Mouse (Mus musculus): ENCODE results near the gene Gramd2. TPM values are rescaled to one million over a fixed set of nuclear protein-coding genes. Genes with fewer than 3 reads are reported as not detected.

Gramd2 gene
- total and polyA plus RNA-seq, 2 experiments, result 0.06 TPM; not detected in 1

GRCm38 (mm10) chr9:59664664-59665256, 15.2 kb upstream of the Gramd2 start:
- Histone ChIP-seq H3K27me3 (ENCODE audit: control insufficient read depth, insufficient read depth, low read length) (peaks cover 10% of the 10 kb centered on the region; the same call in 1 of the 2 replicates), H3K27ac (replicated peaks; ENCODE audit: insufficient read depth, low read depth, low read length) (no peak overlapping the region), H3K79me2 (ENCODE audit: control insufficient read depth, insufficient read depth, low read length) (no peaks in the 10 kb centered on the region), H3K4me3 (ENCODE audit: insufficient read depth, low read depth, low read length) (no peak overlapping the region), H3K4me1 (ENCODE audit: control insufficient read depth, insufficient read depth, low read length) (no peaks in the 10 kb centered on the region; the same call in 1 of the 2 replicates), H3K9ac (ENCODE audit: low read depth, low read length) (no peak overlapping the region), H3K36me3 (ENCODE audit: control insufficient read depth, insufficient read depth, low read length) (no peaks in the 10 kb centered on the region)
- DNase-seq (ENCODE audit: extremely low read depth, low read depth, low spot score), result peak; percentile 40
- WGBS, result 67% methylated on average over 4 of the region's 4 CpGs
- TF ChIP-seq POLR2A (IDR thresholded peaks at IDR 0.05; ENCODE audit: extremely low read depth, insufficient read depth, low read length) (no peak), CTCF (IDR thresholded peaks at IDR 0.05; ENCODE audit: low read depth, low read length) (no peak)

- no peaks in the 10 kb centered on the region for H3K79me2 ChIP-seq (ENCODE audit: control insufficient read depth, insufficient read depth, low read length)
- no peak for DNase-seq (ENCODE audit: extremely low read depth, low read depth, low spot score)
- H3K4me1 ChIP-seq (ENCODE audit: control insufficient read depth, insufficient read depth, low read length), result no peaks in the 10 kb centered on the region; the same call in 1 of the 2 replicates
- WGBS, result 92% methylated on average over 8 of the region's 8 CpGs
- no peak overlapping the region for H3K4me3 ChIP-seq (ENCODE audit: insufficient read depth, low read depth, low read length)
- no peak overlapping the region for H3K9ac ChIP-seq (ENCODE audit: low read depth, low read length)
- no peak overlapping the region for H3K27ac ChIP-seq (replicated peaks; ENCODE audit: insufficient read depth, low read depth, low read length)
- peaks cover 10% of the 10 kb centered on the region; the same call in 1 of the 2 replicates for H3K27me3 ChIP-seq (ENCODE audit: control insufficient read depth, insufficient read depth, low read length)
- no peaks in the 10 kb centered on the region for H3K36me3 ChIP-seq (ENCODE audit: control insufficient read depth, insufficient read depth, low read length)
- TF ChIP-seq POLR2A (IDR thresholded peaks at IDR 0.05; ENCODE audit: extremely low read depth, insufficient read depth, low read length) (no peak), CTCF (IDR thresholded peaks at IDR 0.05; ENCODE audit: low read depth, low read length) (no peak)
These were observed 13.9 kb upstream of the Gramd2 start for GRCm38 (mm10) chr9:59666016-59666415.

GRCm38 (mm10) chr9:59666813-59667212, 13.1 kb upstream of the Gramd2 start:
- Histone ChIP-seq H3K4me1 (ENCODE audit: control insufficient read depth, insufficient read depth, low read length) (no peaks in the 10 kb centered on the region; the same call in 1 of the 2 replicates), H3K9ac (ENCODE audit: low read depth, low read length) (no peak overlapping the region), H3K4me3 (ENCODE audit: insufficient read depth, low read depth, low read length) (no peak overlapping the region), H3K27me3 (ENCODE audit: control insufficient read depth, insufficient read depth, low read length) (peaks cover 10% of the 10 kb centered on the region), H3K79me2 (ENCODE audit: control insufficient read depth, insufficient read depth, low read length) (no peaks in the 10 kb centered on the region), H3K27ac (replicated peaks; ENCODE audit: insufficient read depth, low read depth, low read length) (no peak overlapping the region), H3K36me3 (ENCODE audit: control insufficient read depth, insufficient read depth, low read length) (no peaks in the 10 kb centered on the region)
- 44% methylated on average over 1 of the region's 1 CpGs for WGBS
- DNase-seq (ENCODE audit: extremely low read depth, low read depth, low spot score), result no peak
- TF ChIP-seq CTCF (IDR thresholded peaks at IDR 0.05; ENCODE audit: low read depth, low read length), result no peak
- TF ChIP-seq POLR2A (IDR thresholded peaks at IDR 0.05; ENCODE audit: extremely low read depth, insufficient read depth, low read length), result no peak

- TF ChIP-seq CTCF (IDR thresholded peaks at IDR 0.05; ENCODE audit: low read depth, low read length) (no peak), POLR2A (IDR thresholded peaks at IDR 0.05; ENCODE audit: extremely low read depth, insufficient read depth, low read length) (no peak)
These were observed 12.7 kb upstream of the Gramd2 start for GRCm38 (mm10) chr9:59667250-59667649.

GRCm38 (mm10) chr9:59667904-59668303, 12.0 kb upstream of the Gramd2 start:
- TF ChIP-seq CTCF (IDR thresholded peaks at IDR 0.05; ENCODE audit: low read depth, low read length) (no peak), POLR2A (IDR thresholded peaks at IDR 0.05; ENCODE audit: extremely low read depth, insufficient read depth, low read length) (no peak)
- H3K4me1 ChIP-seq (ENCODE audit: control insufficient read depth, insufficient read depth, low read length), result no peaks in the 10 kb centered on the region; the same call in 1 of the 2 replicates
- H3K27ac ChIP-seq (replicated peaks; ENCODE audit: insufficient read depth, low read depth, low read length), result no peak overlapping the region
- no peak overlapping the region for H3K4me3 ChIP-seq (ENCODE audit: insufficient read depth, low read depth, low read length)
- DNase-seq (ENCODE audit: extremely low read depth, low read depth, low spot score), result peak; percentile 80
- H3K9ac ChIP-seq (ENCODE audit: low read depth, low read length), result no peak overlapping the region
- no peaks in the 10 kb centered on the region for H3K79me2 ChIP-seq (ENCODE audit: control insufficient read depth, insufficient read depth, low read length)
- H3K27me3 ChIP-seq (ENCODE audit: control insufficient read depth, insufficient read depth, low read length), result peaks cover 10% of the 10 kb centered on the region
- WGBS, result 13% methylated on average over 6 of the region's 6 CpGs
- no peaks in the 10 kb centered on the region for H3K36me3 ChIP-seq (ENCODE audit: control insufficient read depth, insufficient read depth, low read length)

More at GRCm38 (mm10) chr9:59667250-59667649, 12.7 kb upstream of the Gramd2 start:
- Histone ChIP-seq H3K4me1 (ENCODE audit: control insufficient read depth, insufficient read depth, low read length) (no peaks in the 10 kb centered on the region; the same call in 1 of the 2 replicates), H3K9ac (ENCODE audit: low read depth, low read length) (no peak overlapping the region), H3K36me3 (ENCODE audit: control insufficient read depth, insufficient read depth, low read length) (no peaks in the 10 kb centered on the region), H3K79me2 (ENCODE audit: control insufficient read depth, insufficient read depth, low read length) (no peaks in the 10 kb centered on the region), H3K4me3 (ENCODE audit: insufficient read depth, low read depth, low read length) (no peak overlapping the region), H3K27me3 (ENCODE audit: control insufficient read depth, insufficient read depth, low read length) (peaks cover 10% of the 10 kb centered on the region), H3K27ac (replicated peaks; ENCODE audit: insufficient read depth, low read depth, low read length) (no peak overlapping the region)
- no peak for DNase-seq (ENCODE audit: extremely low read depth, low read depth, low spot score)
- 56% methylated on average over 4 of the region's 4 CpGs for WGBS

- H3K4me3 ChIP-seq (ENCODE audit: insufficient read depth, low read depth, low read length), result no peak overlapping the region
- no peak overlapping the region for H3K27ac ChIP-seq (replicated peaks; ENCODE audit: insufficient read depth, low read depth, low read length)
- peaks cover 11% of the 10 kb centered on the region for H3K27me3 ChIP-seq (ENCODE audit: control insufficient read depth, insufficient read depth, low read length)
- no peaks in the 10 kb centered on the region for H3K79me2 ChIP-seq (ENCODE audit: control insufficient read depth, insufficient read depth, low read length)
- WGBS, result 65% methylated on average over 7 of the region's 7 CpGs
- DNase-seq (ENCODE audit: extremely low read depth, low read depth, low spot score), result no peak
- TF ChIP-seq CTCF (IDR thresholded peaks at IDR 0.05; ENCODE audit: low read depth, low read length), result no peak
- no peak for TF ChIP-seq POLR2A (IDR thresholded peaks at IDR 0.05; ENCODE audit: extremely low read depth, insufficient read depth, low read length)
- no peaks in the 10 kb centered on the region; the same call in 1 of the 2 replicates for H3K4me1 ChIP-seq (ENCODE audit: control insufficient read depth, insufficient read depth, low read length)
- H3K9ac ChIP-seq (ENCODE audit: low read depth, low read length), result no peak overlapping the region
- no peaks in the 10 kb centered on the region for H3K36me3 ChIP-seq (ENCODE audit: control insufficient read depth, insufficient read depth, low read length)
These were observed 11.5 kb upstream of the Gramd2 start for GRCm38 (mm10) chr9:59668473-59668872.

Measured in liver, adult 2 months (tissue).